Mouse (Mus musculus) ES-E14 (cell line): ENCODE measurements around the gene Acvr1.

Source experiments
- HCFC1 ChIP-seq: IDR thresholded peaks from 2 replicates; pipeline ENCODE4 v1.6.1; 2012; ENCODE audit warnings: low read length, inconsistent platforms, borderline replicate concordance; ENCODE audit not compliant: insufficient read depth
- ZNF384 ChIP-seq: IDR thresholded peaks from 2 replicates; pipeline ENCODE4 v1.6.1; 2012; ENCODE audit warnings: low read depth, low read length, inconsistent platforms

DNA sequence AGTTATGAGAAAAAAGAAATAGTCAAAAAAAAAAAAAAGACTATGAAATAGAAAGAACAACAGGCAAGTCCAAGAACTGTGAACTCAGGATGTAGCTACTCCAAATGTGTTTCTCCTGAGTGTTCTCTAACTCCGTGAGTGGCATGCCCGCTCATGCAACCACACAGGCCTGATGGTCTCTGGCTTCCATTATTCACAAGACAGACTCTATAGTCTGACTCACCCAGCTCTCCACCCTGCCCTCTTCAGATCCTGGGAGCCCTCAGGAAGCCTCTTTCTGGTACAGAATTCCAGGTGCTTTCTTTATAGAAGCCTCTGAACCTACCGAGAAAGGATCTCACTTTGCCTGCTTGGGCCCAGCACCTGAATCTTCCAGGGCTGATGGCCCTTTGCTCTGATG lies 81.3 kb downstream of the Acvr1 start:
- no peak for TF ChIP-seq HCFC1
- TF ChIP-seq ZNF384: no peak
